Mouse (Mus musculus): ENCODE measurements around the gene Usp22.
"Not testable (repeated sequence)": the region's sequence is repeated elsewhere in the genome, so short reads cannot be mapped to it uniquely, and the experiment has no call there.

Usp22 gene

DNA sequence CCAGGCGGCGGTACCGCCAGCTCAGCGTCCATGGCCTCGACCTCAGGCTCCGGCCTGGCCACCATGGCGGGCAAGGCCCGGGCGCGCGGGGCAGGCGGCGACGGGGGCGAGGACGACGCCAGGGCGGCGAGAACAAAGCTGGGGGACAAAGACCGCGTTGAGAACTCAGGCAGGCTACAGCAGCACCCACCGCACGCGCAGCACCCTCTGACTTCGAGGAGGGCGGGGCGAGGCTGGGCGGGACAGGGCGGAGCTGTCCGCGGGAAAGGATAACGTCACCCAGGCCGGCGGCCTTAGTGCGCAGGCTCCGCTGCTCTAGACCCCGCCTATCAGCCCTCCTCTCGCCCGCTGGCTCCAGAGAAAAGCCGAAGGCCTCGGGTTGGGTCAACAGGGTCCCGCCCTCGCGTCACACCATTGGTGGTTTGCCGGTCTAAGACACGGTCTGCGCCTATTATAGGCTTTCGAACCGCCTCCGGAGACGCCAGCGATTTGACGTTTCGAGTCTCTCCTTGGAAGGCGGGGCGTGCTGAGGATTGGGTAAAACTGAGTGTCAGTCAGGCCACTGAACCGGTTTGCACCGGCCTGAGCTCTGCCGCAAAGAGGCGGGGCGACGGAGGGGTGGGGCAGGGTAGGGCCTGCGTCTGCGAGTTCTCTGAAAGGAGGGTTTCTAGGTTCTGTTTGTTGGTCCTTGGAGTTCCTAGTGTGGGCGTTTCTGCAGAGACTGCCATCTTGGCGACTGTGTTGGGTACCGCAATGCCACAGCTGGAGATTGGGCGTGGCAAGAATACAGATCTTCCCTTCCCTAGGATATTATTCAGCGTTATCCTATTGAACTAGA is at the start of gene Usp22:
Gene Usp22, minus strand, starts transcription at position 235 of the 838 bp plus-strand sequence.
- peak; percentile 99 for DNase-seq (ENCODE audit: low read depth)

DNA sequence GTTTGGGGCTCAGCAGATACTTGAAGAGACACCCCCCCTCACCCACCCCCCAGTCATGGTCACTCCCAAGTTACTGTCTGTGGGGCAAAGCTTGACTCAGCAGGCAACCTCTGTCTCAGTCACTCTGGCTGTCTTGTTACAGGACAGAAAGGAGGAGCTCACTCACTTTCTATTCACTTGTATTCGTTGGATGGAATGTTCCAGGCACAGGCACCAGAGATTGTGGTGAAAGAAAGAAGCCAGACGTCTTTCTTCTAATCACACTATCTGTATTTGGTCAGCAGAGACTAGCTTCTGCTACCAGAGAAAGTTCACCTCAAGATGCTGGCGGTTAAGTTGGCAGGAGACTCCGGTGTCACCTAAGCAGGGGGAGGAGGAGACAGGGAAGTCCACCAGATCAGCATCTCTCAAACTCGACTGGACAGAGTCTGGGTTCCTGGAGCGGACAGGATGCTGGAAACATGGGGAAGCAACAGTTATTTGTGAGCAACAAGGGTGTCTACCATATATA is 49.4 kb upstream of the Usp22 start:
- no peak for DNase-seq (ENCODE audit: low read depth)

DNA sequence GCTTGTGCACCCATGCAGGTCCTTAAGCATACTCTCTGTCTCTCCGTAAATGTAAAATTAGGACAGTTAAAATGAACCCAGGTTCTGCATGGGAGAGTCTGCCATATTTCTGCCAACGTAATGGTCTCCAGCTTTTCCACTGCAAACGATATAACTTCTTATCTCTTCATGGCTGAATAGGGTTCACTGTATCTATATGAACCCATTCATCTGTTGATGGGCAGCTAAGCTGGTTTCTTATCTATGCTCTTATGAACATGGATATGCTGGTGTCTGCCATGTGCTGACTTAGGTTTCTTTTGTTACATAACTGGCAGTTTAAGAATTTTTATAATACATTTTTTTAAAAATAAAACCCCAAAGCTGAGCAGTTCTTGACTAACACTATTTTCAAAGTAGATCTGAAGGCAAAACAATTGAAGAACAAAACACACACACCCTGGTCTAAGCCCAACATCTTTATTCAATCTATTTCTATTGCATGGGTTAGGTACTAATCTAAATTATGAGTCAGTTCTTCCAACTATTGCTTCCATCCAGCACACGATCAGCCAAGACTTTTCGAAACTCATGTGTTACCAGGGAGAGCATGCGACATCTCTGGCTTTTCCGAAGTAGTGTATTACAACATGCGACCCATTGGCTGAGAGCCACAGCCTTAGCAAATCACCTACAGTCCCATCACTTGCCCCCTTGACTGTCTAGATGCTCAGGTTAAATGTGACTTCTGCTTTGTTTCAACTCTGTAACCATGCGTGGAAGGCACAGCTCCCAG is 48.3 kb upstream of the Usp22 start:
- DNase-seq (ENCODE audit: low read depth): no peak

DNA sequence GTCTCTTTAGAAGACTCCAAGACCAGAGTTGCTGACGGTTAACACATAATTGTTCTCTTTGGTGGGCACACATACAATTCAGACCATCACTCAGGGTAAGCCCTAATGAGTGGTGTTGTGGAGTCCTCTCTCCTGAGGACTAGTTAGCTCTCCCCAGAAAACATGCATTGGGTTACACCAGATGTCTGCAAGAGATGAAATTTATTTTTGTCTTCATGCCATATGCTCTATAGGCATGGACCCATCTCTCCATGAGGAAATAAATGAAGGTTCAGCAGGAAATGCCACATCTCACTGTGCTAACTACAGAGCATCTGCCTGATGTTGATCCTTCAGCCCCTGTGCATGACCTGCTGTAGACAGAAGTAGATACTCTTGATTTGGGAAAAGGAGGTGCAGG is 47.2 kb upstream of the Usp22 start:
- no peak for DNase-seq (ENCODE audit: low read depth)

DNA sequence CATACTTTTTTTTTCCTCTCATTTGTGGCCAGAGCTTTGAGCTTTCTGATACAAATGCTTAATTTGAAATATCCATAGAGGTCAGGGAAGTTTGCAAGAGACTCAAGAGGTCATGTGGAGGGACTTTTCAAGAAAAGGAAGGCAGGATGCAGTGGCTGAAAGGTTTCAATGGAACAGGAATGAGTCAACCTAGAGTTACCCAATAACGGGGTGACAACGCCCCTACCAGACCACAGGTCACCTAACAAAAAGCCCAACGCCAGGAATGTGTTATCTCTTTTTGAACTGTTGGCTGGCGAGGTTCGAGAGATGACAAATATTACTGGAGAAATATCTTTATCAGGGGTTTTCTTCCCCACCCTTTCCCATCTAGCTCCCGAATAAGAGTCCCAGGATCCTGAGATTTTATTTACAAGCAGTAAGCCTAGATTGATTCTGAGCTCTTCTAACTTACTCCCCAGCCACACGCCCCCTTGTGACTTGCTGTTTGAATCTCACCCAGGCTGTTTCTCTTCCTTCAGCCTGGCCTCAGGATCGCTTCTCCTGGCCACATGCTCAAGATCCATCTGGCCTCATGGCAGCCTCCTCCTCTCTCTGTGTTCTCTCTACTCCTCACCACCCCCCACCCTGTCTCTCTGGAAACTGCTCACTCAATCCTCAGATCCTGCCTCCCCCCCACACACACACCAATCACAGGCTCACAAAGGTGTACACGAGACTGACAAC is 45.5 kb upstream of the Usp22 start:
- DNase-seq (ENCODE audit: low read depth): no peak

DNA sequence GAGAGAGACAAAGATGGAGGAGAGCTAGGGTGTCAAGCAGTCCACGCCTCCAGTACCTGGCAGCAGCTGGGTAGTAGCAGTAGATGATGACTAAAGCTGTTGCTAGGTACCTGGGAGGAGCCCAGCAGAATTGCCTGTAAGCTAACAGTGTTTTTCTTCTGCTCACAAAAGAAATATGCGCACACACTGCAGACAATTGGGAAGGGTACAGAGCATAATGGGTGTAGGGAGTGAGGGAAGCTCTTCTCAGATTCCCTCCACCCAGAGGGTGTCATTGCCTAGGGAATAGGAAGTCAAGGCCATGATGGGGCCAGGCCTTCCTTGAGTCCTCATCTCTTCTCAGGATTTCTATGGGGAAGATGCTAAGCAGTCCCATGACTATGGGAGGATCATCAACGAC is 41.1 kb upstream of the Usp22 start:
- DNase-seq (ENCODE audit: low read depth): no peak

DNA sequence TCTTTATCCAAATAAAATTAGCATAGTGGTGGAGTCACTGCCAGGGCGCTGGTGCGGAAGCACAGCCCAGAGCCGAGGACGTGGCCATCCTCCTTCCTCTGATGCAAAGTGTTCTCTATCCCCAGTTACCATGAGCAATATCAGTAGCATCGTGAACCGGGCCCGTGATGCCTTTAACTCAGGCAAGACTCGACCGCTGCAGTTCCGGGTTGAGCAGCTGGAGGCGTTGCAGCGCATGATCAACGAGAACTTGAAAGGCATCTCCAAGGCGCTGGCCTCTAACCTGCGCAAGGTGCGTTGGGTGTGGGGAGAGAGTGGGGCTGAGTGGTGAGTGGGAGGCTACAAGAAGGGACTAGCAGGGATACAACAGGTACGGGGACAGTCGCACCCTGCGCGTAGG is 37.2 kb upstream of the Usp22 start:
- no peak for DNase-seq (ENCODE audit: low read depth)

DNA sequence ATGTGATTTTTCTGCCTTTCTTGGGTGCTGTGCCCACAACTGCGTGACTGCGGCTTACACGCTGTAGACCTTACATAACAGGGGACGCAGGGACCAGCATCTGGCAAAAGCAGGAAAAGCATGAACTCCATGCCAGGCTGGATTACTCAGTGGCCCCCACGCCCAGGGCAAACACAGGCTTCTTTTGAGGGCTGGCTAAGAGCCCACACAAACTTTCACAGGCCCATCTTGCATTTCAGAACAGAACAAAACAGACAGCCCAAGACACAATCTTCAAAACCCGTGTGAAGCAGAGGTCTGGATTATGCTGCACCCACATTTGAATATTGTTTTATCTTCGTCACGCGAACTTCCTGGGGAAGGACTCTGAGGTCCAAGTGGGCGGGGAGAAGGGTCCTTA is 33.5 kb upstream of the Usp22 start:
- DNase-seq (ENCODE audit: low read depth): no peak

DNA sequence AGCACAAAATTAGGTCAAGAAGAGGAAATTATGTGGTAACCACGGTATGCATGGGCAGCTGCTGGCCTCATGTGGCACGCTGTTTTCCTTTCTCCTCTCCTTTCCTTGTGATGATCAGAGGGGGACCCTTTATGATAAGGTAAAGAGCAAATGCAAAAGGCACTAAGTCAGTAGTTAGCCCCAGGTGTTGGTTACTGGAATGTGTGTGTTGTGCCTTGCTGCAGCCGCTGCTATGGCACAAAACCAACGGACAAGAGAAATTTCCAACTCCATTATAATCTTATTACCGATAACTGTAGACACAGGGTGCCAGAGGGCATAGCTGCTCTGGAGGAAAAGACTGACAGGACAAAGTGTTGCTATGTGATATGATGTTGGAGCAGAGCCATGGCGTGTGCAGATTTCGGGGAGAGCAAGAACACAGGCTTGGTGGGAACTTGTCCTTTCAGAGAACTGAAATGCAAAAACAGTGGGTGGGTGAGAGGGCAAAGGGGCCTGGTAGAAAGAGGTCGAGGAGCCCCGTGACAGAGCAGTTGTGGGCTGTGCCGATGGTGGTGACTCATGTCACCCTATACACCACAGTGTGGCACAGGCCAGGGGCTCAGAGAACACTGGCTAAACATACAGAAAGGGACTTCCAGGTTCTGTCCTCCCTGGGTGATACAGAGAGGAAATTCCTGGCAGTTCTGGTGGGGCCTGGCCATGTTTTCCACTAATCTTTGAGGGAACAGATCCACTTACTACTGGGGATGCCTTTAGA is 32.8 kb upstream of the Usp22 start, which contains the start of gene Aldh3a1:
Gene Aldh3a1, plus strand, starts transcription at position 51 of the 760 bp plus-strand sequence.
- DNase-seq (ENCODE audit: low read depth): no peak

DNA sequence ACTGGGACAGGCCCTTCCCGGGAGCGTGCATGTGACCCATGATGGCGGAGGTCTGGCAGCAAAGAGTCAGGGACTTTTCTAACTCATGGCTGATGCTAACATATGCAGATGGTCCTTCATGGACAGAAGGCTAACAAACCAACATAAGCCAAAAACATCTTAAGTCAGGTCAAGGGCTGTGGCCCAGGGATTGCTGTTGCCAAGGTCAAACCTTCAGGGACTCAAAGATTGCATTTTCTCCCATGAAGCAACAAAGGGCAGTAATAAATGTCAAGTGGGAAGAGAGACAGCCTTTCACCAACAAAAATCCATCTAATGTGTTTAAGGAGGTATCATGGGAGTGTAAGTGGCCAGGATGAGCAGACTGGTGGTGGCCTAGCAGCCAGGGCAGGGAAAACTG is 31.3 kb upstream of the Usp22 start:
- DNase-seq (ENCODE audit: low read depth): no peak

DNA sequence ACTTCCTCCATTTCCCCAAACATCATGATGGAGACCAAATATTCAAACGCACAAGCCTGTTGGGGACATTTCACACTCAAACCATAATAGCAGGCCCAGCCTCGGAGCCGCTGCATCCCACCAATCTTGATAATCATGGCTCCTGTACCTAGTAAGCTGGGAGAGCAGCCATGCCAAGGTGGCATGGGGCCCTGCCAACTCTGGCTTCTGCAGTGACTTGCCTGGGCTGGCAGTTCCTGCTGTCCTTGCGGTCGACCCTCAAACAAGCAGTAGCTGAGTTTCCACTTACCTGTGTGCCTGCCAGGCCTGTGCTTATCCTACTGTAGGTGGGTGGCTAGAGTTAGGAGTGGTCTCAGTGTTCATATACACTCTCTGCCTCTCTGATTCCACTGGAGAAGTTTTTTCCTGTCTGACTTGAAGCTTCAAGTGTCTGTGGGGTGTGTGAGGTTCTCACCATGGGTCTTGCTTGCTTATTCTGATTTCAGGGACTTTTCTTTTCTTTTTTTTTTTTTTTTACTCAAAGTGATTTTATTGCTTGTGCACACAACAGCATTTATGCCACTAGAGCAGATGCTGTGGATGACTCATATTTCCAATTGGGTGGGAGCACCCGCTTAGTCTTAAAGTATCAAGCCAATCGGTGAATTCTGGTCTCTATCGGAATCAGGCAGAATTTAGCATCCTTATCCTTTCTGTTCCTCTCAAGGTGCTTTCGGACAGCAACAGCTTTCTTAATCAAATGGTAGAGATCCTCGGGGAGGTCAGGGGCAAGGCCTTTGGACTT is 30.5 kb upstream of the Usp22 start:
- DNase-seq (ENCODE audit: low read depth): no peak

DNA sequence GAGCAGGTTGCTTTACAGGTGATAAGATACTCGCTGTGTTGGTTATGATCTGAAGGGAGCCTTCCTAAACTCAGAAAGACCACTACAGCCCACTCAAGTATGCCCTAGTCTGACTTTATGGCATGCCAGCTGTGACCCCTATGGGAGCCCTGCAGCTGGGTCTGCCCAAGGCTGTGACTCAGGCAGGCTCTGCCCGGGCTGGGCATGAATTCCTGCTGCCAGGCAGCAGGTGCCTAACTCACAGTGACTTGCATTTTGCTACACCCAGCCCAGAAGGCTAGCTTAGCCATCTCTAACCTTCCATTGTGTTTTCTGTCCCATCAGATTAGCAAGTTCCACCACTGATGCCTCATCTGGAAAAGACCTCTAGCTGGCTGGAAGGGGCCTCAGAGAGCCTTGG is 28.0 kb upstream of the Usp22 start:
- DNase-seq (ENCODE audit: low read depth): no peak

DNA sequence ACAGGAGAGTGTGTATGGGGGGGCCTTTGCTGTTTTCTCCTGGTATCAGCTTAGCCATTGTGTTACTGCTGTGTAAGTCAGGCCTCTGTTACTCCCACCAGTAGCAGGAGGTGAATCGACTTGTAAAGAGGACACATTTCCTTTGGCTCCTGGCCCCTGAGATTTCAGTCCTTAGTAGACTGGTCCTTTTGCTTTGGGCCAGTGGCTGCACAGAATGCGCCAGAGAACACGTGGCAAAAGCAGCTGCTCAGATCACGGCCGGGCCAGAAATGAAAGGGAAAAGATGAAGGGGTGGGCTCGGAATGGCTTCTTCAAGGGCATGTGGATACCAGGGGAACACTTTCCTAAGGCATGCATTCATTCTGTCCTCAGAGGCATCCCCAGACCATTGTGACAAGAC is 27.3 kb upstream of the Usp22 start:
- no peak for DNase-seq (ENCODE audit: low read depth)

DNA sequence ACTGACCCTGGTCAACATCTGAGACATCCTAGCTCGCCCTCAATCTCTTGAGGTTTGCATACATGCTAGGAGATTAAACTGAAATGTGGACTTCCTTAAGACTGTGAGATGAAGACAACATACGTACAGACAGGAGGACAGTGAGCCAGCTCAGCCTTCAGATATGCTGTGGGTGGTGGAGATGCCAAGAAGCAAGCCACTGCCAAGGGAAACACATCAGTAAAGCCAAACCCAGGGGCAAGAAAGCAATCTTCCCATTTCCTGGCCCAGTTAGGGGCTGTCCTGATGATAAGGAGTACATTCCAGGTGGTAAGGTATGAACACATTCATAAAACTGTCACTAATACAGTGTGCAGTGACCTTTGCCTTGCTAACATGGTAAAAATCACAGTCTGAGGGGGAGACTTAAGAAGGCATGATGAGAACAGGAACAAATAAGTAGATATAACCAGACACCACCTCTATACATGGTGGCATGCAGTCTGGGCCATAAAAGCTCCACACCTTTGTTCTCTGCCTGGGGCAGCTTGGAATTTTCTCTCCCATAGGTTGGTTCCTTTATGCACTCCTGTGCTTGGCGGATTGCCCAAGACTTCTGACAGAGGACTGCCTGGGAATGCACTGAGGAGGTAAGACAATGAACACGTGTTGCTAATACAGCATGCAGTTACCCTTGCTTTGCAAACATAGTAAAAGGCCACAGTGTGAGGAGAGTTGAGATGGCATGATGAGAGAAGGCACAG is 24.9 kb upstream of the Usp22 start:
- DNase-seq (ENCODE audit: low read depth): no peak

DNA sequence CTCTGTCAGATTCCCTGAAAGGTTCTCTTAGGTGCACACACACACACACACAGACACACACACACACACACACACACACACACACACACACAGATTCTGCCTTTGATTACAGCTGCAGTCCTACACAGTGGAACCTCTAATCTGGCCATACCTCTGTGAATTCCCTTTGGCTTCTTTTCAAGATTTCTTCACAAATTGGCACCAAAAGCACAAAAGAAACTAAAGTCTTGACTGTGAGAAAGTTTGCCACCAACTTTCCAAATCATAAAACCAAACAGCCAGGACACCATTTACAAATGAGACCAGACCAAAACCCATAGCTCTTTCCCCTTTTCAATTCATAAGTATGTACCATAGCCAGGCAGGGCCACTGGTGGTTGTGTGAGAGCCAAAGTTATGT is 23.1 kb upstream of the Usp22 start:
- DNase-seq (ENCODE audit: low read depth): no peak

DNA sequence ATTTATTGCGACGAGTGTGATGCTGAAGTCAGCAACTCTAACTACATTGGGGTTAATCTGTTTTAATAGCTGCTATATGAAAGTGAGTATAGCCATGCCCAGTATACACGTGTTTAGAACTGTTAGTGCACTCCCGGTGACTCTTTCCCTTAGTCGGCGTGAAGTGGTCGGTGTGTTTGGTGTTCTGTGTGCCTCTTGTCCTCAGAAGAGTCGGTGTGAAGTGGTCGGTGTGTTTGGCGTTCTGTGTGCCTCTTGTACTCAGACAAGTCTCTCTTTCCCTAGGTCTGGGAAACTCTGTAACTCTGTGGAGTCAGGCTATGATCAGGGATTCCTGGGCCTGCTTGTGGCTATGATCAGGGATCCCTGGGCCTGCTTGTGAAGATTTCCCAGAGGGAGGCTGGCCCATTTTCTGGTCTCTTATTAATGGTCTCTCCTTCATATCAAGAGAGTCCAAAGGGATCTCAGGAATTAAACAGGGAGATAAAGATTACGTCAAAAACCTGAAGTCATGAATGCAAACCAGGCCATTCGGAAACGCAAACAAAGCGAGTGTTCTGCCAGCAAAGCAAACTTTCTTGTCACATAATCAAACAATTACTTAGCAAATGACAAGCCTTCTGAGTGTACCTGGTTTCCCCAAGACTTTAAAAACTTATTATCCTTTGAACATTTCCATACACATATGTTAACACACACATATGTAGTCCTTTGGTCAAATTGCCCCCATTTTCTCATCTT is 21.9 kb upstream of the Usp22 start:
- no peak for DNase-seq (ENCODE audit: low read depth)

DNA sequence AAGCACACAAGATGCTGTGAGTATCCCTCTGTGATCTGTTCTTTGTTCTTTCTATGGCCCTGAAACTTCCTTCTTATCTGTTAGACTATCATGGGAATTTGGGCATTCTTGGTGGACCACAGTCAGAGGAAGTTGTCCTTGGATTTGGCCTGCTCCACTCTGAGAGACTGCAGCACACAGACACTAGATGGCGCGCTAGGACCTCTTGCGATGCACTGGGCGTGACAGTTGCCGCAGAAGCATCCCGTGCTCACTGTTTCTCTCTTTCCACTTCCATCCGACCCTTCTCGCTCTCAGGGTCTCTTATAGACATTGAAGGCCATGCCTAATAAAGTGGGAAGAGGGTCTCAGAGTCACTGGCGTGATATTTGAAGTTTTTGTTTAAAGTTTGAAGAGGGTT is 18.5 kb upstream of the Usp22 start:
- peak; percentile 65 for DNase-seq (ENCODE audit: low read depth)

DNA sequence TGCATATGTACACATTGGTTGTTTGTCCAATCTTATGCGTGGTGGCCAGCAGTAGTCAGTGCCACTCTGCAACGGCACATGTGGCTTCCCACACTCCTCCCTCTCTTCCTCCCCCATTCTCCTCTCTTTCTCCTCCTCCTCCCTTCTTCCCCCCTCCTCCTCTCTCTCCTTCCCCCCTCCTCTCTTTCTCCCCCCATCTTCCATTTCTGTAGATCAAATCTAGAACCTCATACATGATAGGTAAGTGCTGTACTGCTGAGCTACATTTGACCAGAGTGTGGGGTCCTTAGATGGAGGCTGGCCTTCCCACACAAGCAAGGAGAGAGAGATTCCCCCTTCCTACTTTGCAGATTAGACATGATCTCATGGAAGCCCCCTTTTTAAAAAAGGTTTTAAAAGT is 17.9 kb upstream of the Usp22 start:
- DNase-seq (ENCODE audit: low read depth): no peak

DNA sequence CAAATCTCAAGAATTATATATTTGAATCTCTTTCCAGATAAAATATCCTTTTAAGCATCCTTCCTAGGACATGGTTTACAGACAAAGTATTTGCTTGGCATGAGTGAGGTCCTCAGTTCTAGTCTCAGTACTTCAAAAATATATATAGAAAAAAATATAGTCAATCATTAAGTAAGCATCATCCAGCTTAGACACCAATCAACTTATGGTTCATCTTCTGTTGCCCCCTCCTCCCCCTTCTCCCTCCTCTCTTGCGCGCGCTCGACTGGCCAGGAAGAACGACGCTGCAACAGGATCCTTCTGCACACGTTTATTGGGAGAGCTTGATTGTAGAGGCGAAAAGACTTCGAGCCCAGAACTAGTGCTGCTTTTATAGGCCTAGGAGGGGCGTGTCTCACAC is 17.3 kb upstream of the Usp22 start:
- DNase-seq (ENCODE audit: low read depth): not testable (repeated sequence)

DNA sequence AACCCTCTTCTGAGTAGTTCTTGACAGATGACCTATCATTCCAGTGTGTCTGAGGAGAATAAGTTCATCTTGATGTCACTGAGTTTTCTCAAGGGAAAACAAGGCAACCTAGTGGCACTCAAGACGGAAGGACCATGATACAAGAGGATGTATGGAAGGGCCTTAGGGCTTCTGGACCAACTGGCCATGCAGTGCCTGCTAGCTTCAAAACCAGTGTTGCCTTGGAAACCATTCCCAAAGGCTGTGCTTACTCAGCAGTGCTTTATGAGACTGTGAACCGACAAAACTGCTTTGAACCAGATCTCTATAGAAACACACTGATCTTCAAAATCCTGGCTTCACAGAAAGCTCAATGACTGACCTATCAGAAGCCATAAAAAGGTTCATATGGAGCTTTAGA is 15.9 kb upstream of the Usp22 start:
- DNase-seq (ENCODE audit: low read depth): no peak
